Mouse (Mus musculus) embryonic facial prominence, embryonic 11.5 days (tissue): Measurements from ENCODE around the gene Ap5b1. TPM values are rescaled to one million over a fixed set of nuclear protein-coding genes. Genes with fewer than 3 reads are reported as not detected.

Source experiments
- ATAC-seq: fragments of 200-750 bp; cut with Nextera tagmentation; replicated peaks from 2 replicates; pipeline ENCODE4 v1.8.0; 2017; ENCODE audit warnings: low read depth; ENCODE audit not compliant: insufficient number of reproducible peaks, low FRiP score, low TSS enrichment
- DNase-seq: peaks from one replicate; pipeline ENCODE4 v3.0.0-alpha.2; 2015; ENCODE audit warnings: low spot score
- H3K27ac ChIP-seq: fragments of 300-500 bp; sonication (generic); replicated peaks from 2 replicates; pipeline ENCODE4 v1.5.1; 2014; ENCODE audit warnings: mild to moderate bottlenecking, low read depth, low read length, control low read depth
- H3K27me3 ChIP-seq: fragments of 300-500 bp; sonication (generic); 2 replicates; pipeline ENCODE4 v1.6.1; 2014; ENCODE audit warnings: mild to moderate bottlenecking, low read length, moderate library complexity, mixed read lengths; ENCODE audit not compliant: control insufficient read depth, insufficient read depth
- H3K36me3 ChIP-seq: fragments of 300-500 bp; sonication (generic); replicated peaks from 2 replicates; pipeline ENCODE4 v1.6.1; 2014; ENCODE audit warnings: low read depth, mild to moderate bottlenecking, low read length, moderate library complexity, mixed read lengths; ENCODE audit not compliant: control insufficient read depth, insufficient read depth
- H3K4me1 ChIP-seq: fragments of 300-500 bp; sonication (generic); 2 replicates; pipeline ENCODE4 v1.6.1; 2014; ENCODE audit warnings: low read length, mixed read lengths; ENCODE audit not compliant: control insufficient read depth, insufficient read depth
- H3K4me2 ChIP-seq: fragments of 300-500 bp; sonication (generic); 2 replicates; pipeline ENCODE4 v1.6.1; 2014; ENCODE audit warnings: low read depth, mild to moderate bottlenecking, control low read depth, low read length, moderate library complexity
- H3K4me3 ChIP-seq: fragments of 300-500 bp; sonication (generic); 2 replicates; pipeline ENCODE4 v1.5.1; 2014; ENCODE audit warnings: low read depth, low read length, control low read depth
- H3K9ac ChIP-seq: fragments of 300-500 bp; sonication (generic); replicated peaks from 2 replicates; pipeline ENCODE4 v1.6.1; 2014; ENCODE audit warnings: mild to moderate bottlenecking, control low read depth, low read length
- H3K9me3 ChIP-seq: fragments of 300-500 bp; sonication (generic); replicated peaks from 2 replicates; pipeline ENCODE4 v1.6.1; 2016; ENCODE audit warnings: mild to moderate bottlenecking, low read length, inconsistent platforms, mixed read lengths; ENCODE audit not compliant: control insufficient read depth
- WGBS: fragments of 180-500 bp; shearing (Covaris S2); extraction: QIAGEN DNeasy Blood & Tissue Kit; methylation state at CpG from one replicate; pipeline ENCODE4 v1.1.7; 2014; 5-methylcytosine and 5-hydroxymethylcytosine counted together
- polyA plus RNA-seq: library from polyadenylated mRNA; unstranded; fragments of >200 nt; fragmentation: Nextera tagmentation; extraction: Ambion mirVana; gene quantifications from 2 replicates; pipeline ENCODE4 v1.2.1, GENCODE M21; 2014

The Ap5b1 gene
- 1.7 and 2.1 TPM in 2 replicates for polyA plus RNA-seq

DNA sequence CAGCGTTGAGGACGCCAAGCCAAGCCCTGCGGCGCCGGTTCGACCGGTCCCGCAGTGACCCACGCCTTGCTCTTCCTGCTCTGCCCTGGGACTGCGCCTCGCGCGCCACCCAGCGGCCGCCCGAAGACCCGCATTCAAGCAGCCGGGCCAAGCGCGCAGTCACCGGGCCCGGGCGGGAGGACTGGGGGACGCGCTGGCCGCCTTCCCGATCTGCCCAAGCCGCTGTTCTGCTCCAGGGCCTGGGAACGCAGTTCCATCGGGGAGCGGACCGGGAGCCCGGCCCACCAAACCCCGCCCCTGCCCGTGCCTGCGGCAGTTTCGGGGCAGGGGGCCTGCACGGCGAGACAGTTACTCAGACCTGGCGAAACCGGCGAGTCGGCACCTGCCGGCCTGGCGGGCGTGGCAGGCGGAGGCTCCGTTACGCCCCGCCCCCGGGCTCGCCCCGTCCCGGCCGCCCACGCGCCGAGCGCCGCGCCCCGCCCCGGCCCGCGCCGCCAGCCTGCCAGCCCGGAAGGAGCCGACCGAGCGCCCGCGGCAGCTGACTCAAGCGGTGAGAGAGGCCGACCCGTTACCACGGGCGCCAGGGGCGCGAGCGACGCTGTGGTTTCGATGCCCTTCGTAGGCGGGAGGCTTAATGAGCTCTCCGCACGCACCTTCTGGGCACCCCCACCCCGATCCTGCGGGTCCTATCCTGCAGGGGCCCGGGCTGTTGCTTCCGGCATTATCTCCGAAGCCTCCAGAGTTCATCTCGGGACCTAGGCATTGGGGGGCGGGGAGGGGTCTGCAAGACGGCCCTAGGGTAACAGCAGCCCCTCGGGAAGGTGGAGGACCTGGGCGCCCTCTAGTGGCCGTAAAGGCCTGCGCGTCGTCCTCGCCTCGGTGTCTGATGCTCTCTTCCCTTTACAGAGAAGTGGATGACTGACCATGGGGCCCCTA, at the start of gene Ap5b1:
Ap5b1 (plus strand) TSS at position 492 of the 936 bp plus-strand sequence.
- H3K9me3 ChIP-seq: no peaks in the 10 kb centered on the region
- peak within 1 kb of the TSS; percentile 47; the same call in 1 of the 2 replicates for H3K27ac ChIP-seq
- peak; percentile 77 for ATAC-seq
- under 1% methylated on average over 89 of the region's 102 CpGs for WGBS
- peaks cover 13% of the 10 kb centered on the region for H3K27me3 ChIP-seq
- H3K9ac ChIP-seq: peak within 1 kb of the TSS; percentile 67
- peak within 1 kb of the TSS; percentile 75 for H3K4me3 ChIP-seq
- H3K4me1 ChIP-seq: no peaks in the 10 kb centered on the region; the same call in 1 of the 2 replicates
- DNase-seq: peak; percentile 90
- H3K36me3 ChIP-seq: no peaks in the 10 kb centered on the region
- peak within 1 kb of the TSS; percentile 95 for H3K4me2 ChIP-seq

DNA sequence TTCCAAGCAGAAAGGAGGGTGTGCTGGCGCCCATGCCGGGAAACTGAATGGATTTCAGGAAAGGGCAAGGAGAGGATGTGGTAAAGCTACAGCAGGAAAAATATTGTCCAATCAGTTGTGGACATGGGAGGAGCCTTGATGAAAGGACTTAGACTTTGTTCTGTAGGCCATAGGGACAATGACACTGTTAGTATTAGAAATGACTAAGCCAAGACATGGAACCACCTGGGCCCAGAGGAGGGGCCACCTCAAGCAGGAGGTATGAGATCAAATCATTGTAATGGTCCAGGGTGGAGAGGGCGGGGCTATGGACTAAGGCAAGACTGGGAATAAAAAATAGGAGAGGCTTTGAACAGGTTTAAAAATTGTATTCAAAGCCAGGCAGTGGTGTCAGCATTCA, 49.1 kb upstream of the Ap5b1 start:
- Histone ChIP-seq H3K9me3 (no peaks in the 10 kb centered on the region), H3K36me3 (no peaks in the 10 kb centered on the region), H3K4me1 (no peaks in the 10 kb centered on the region), H3K9ac (no peak overlapping the region), H3K4me2 (no peak overlapping the region), H3K4me3 (no peak overlapping the region), H3K27me3 (no peaks in the 10 kb centered on the region), H3K27ac (no peak overlapping the region)
- ATAC-seq: no peak
- DNase-seq: no peak
- 78% methylated on average over 3 of the region's 3 CpGs for WGBS

DNA sequence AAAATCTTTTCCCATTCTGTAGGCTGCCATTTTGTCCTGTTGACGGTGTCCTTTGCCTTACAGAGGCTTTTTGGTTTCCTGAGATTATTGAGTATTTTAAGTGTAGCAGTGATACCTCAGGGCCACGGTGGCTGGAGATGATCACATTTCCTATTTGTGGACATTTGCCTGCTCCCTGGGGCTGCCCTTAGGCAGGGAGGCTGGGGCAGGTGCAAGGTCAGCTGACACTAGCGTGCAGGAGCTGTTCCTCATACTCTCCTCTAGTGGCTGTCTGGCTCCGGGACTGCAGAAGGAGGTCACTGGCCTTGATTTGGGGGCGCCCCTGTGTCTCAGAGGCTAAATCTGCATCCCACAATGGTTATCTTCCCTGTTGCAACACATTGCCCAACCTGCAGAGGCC, 42.6 kb upstream of the Ap5b1 start:
- DNase-seq (no peak), ATAC-seq (no peak)
- H3K4me2 ChIP-seq: no peak overlapping the region
- H3K4me3 ChIP-seq: no peak overlapping the region
- H3K9ac ChIP-seq: no peak overlapping the region
- H3K27ac ChIP-seq: no peak overlapping the region
- WGBS: 66% methylated on average over 5 of the region's 5 CpGs
- H3K36me3 ChIP-seq: no peaks in the 10 kb centered on the region
- H3K4me1 ChIP-seq: no peaks in the 10 kb centered on the region
- H3K27me3 ChIP-seq: no peaks in the 10 kb centered on the region; the same call in 1 of the 2 replicates
- no peaks in the 10 kb centered on the region for H3K9me3 ChIP-seq

DNA sequence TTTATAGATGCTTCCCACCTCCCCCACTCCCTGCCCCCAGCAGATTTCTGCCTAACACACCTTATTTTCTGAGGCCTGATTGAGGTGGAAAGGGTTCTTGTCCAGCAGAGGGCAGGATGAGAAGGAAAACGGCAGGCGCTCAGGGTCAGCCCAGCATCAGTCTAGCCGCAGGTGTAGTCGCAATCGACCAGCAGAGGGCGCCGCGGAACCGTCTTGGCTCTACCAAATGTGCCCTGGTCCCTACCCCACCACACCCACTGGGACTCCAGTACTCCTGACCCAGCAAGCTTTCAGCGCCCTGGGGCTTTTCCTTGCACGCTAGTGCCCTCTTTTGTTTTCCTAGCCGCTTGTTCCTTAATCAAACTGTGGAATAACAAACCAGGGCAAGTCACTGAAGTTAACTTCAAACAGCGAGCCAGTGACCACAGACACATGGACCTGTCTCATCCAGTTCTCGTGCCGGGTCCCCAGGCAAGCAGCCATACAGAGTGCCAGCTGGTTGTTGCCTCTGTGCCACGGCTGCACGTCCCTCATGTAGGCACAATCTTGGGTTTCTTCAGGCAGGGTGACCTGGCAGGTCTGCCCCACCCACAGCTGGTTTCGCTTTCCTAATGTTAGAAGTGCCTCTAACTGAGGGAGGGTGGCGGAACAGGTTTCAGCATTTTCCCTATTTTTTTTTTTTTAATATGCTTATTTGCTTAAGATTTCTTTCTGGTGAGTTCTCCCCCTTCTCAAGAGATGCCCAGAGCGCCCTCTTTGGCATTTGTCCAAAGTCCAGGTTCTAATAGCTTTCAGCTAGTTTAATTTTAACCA, 38.3 kb upstream of the Ap5b1 start:
- H3K27ac ChIP-seq: no peak overlapping the region
- H3K36me3 ChIP-seq: no peaks in the 10 kb centered on the region
- no peak overlapping the region for H3K9ac ChIP-seq
- no peaks in the 10 kb centered on the region for H3K4me1 ChIP-seq
- WGBS: 15% methylated on average over 20 of the region's 20 CpGs
- H3K4me2 ChIP-seq: no peak overlapping the region
- no peaks in the 10 kb centered on the region; the same call in 1 of the 2 replicates for H3K27me3 ChIP-seq
- no peaks in the 10 kb centered on the region for H3K9me3 ChIP-seq
- DNase-seq: peak; percentile 96
- peak; percentile 95 for ATAC-seq
- no peak overlapping the region for H3K4me3 ChIP-seq

DNA sequence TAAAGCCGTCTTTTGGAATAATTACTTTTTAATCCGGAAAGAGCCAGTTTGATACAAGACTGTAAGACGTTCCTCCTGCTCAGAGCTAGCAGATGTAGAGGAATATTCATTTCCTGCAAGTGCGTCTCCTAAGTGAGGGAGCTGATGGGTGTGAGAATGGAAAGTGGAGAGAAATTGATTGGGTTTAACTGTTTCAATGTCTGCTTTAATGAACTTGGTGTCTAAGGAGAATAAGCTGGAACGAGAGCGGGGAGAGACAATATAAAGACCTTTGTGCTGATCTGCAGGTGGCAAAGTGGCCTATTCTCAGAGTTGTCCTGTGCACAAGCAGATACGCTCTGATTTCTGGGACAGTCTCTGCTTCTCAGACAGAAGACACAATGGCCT, 37.7 kb upstream of the Ap5b1 start:
- no peaks in the 10 kb centered on the region for H3K36me3 ChIP-seq
- no peaks in the 10 kb centered on the region; the same call in 1 of the 2 replicates for H3K27me3 ChIP-seq
- DNase-seq (no peak), ATAC-seq (no peak)
- no peak overlapping the region for H3K4me3 ChIP-seq
- H3K4me1 ChIP-seq: no peaks in the 10 kb centered on the region
- no peak overlapping the region for H3K4me2 ChIP-seq
- no peak overlapping the region for H3K9ac ChIP-seq
- no peaks in the 10 kb centered on the region for H3K9me3 ChIP-seq
- WGBS: 53% methylated on average over 7 of the region's 7 CpGs
- no peak overlapping the region for H3K27ac ChIP-seq

DNA sequence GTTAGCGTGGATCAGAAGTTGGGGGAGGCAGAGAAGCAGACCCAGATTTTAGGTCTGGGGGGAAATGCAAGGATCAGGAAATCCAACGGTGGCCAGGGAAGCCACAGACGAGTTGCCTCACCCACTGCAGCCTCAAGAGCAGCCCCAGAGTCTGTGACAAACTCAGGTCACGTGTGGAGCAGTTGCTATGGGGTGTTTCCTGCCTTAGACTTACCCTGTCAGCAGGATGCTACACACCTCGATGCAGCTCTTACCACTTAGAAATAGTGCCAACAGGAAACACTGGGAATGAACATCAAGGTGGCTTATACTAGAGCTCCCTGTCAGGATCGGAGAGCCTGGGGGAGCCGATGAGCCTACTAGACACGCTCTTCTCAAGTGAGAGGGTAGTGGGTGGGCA, 35.3 kb upstream of the Ap5b1 start:
- Histone ChIP-seq H3K27ac (no peak overlapping the region), H3K9me3 (no peaks in the 10 kb centered on the region), H3K9ac (no peak overlapping the region), H3K4me1 (no peaks in the 10 kb centered on the region), H3K4me2 (no peak overlapping the region), H3K36me3 (no peaks in the 10 kb centered on the region), H3K27me3 (no peaks in the 10 kb centered on the region; the same call in 1 of the 2 replicates), H3K4me3 (no peak overlapping the region)
- DNase-seq: no peak
- ATAC-seq: no peak
- WGBS: 71% methylated on average over 8 of the region's 8 CpGs

DNA sequence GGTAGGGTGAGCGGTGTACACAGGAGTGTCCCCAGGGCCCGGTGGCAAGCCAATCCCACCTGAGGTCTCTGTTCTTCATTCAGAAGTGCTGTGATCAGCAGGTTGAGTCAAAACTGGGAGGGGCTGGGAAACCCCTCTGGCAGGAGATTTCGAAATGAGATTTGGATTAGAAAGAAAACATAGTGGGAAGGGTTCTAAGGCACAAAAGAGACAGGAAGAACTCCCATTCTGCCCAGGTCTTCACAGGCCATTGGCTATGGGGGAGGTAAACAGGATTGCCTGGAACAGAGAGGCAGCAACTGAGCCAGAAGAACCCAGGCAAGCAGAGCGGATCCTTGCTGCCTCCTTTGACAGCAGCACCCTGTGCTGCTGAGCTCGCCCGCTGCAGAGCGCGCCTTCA, 29.0 kb upstream of the Ap5b1 start:
- H3K27ac ChIP-seq: no peak overlapping the region
- H3K4me3 ChIP-seq: no peak overlapping the region
- no peak overlapping the region for H3K9ac ChIP-seq
- H3K36me3 ChIP-seq: no peaks in the 10 kb centered on the region
- 65% methylated on average over 8 of the region's 8 CpGs for WGBS
- DNase-seq (no peak), ATAC-seq (no peak)
- H3K4me1 ChIP-seq: no peaks in the 10 kb centered on the region
- H3K27me3 ChIP-seq: no peaks in the 10 kb centered on the region
- no peaks in the 10 kb centered on the region for H3K9me3 ChIP-seq
- H3K4me2 ChIP-seq: no peak overlapping the region
